Mouse (Mus musculus): ENCODE measurements around the gene Ciao2a.

GRCm38 (mm10) chr9:66135967-66136366 is 9.6 kb downstream of the Ciao2a start:
- TF ChIP-seq ZNF384 (IDR thresholded peaks at IDR 0.05; ENCODE audit: low read depth, low read length), result no peak
- TF ChIP-seq ZC3H11A (IDR thresholded peaks at IDR 0.05; ENCODE audit: borderline replicate concordance, low read depth, low read length), result no peak
- no peak for TF ChIP-seq HCFC1 (IDR thresholded peaks at IDR 0.05; ENCODE audit: borderline replicate concordance, insufficient read depth, low read length)
- TF ChIP-seq MAFK (IDR thresholded peaks at IDR 0.05; ENCODE audit: insufficient read depth, low read depth, low read length), result no peak

Data from ES-E14 (cell line).